Mouse (Mus musculus) heart, embryonic 14.5 days (tissue): ENCODE data around the gene Dcaf15. TPM values are rescaled to one million over a fixed set of nuclear protein-coding genes. Genes with fewer than 3 reads are reported as not detected.

Experiments used
- ATAC-seq: fragments of 200-750 bp; cut with Nextera tagmentation; 2 replicates; pipeline ENCODE4 v1.8.0; 2017; ENCODE audit warnings: low read depth, moderate TSS enrichment; ENCODE audit not compliant: insufficient number of reproducible peaks, insufficient read depth, low FRiP score
- H3K27ac ChIP-seq, 2 experiments: fragments of 200-500 bp in 1 of 2; fragments of 300-500 bp in 1 of 2; sonication (generic) in 1 of 2; replicated peaks in 1 of 2; 2 replicates each; pipeline ENCODE4 v1.5.1; 2012 to 2014; ENCODE audit warnings: low read depth in 2 of 2, low read length in 2 of 2, control low read depth in 1 of 2, mild to moderate bottlenecking in 1 of 2, mixed read lengths in 1 of 2; ENCODE audit not compliant: control insufficient read depth in 1 of 2, insufficient read depth in 1 of 2
- H3K27me3 ChIP-seq: fragments of 300-500 bp; sonication (generic); 2 replicates; pipeline ENCODE4 v1.6.1; 2014; ENCODE audit warnings: mild to moderate bottlenecking, low read length, control low read depth; ENCODE audit not compliant: control insufficient read depth, insufficient read depth
- H3K36me3 ChIP-seq: fragments of 300-500 bp; sonication (generic); 2 replicates; pipeline ENCODE4 v1.6.1; 2014; ENCODE audit warnings: mild to moderate bottlenecking, control low read depth, low read length, mixed read lengths; ENCODE audit not compliant: control insufficient read depth, insufficient read depth
- H3K4me1 ChIP-seq, 2 experiments: fragments of 200-500 bp in 1 of 2; fragments of 300-500 bp in 1 of 2; sonication (generic) in 1 of 2; 2 replicates each; pipeline ENCODE4 v1.6.1; 2012 to 2014; ENCODE audit warnings: low read length in 2 of 2, control low read depth in 1 of 2, mixed read lengths in 1 of 2; ENCODE audit not compliant: control insufficient read depth in 2 of 2, insufficient read depth in 2 of 2
- H3K4me2 ChIP-seq: fragments of 300-500 bp; sonication (generic); 2 replicates; pipeline ENCODE4 v1.6.1; 2014; ENCODE audit warnings: mild to moderate bottlenecking, low read length
- H3K4me3 ChIP-seq, 2 experiments: fragments of 200-500 bp in 1 of 2; fragments of 300-500 bp in 1 of 2; sonication (generic) in 1 of 2; 2 replicates each; pipeline ENCODE4 v1.5.1; 2012 to 2014; ENCODE audit warnings: low read length in 2 of 2, mild to moderate bottlenecking in 2 of 2, control low read depth in 1 of 2, low read depth in 1 of 2, moderate library complexity in 1 of 2; ENCODE audit not compliant: control insufficient read depth in 1 of 2, insufficient read depth in 1 of 2
- H3K9ac ChIP-seq: fragments of 300-500 bp; sonication (generic); 2 replicates; pipeline ENCODE4 v1.6.1; 2014; ENCODE audit warnings: mild to moderate bottlenecking, low read length
- H3K9me3 ChIP-seq: fragments of 300-500 bp; sonication (generic); 2 replicates; pipeline ENCODE4 v1.6.1; 2016; ENCODE audit warnings: low read length, control low read depth; ENCODE audit not compliant: control insufficient read depth
- WGBS: fragments of 180-500 bp; shearing (Covaris S2); extraction: QIAGEN DNeasy Blood & Tissue Kit; methylation state at CpG from one replicate; pipeline ENCODE4 v1.1.7; 2014; 5-methylcytosine and 5-hydroxymethylcytosine counted together
- polyA plus RNA-seq: library from polyadenylated mRNA; unstranded; fragments of >200 nt; fragmentation: Nextera tagmentation; extraction: Ambion mirVana; gene quantifications from 2 replicates; pipeline ENCODE4 v1.2.1, GENCODE M21; 2014

Dcaf15 gene
- polyA plus RNA-seq, 1 experiment from 2014 or later = 6.4 TPM

GRCm38 (mm10) chr8:84115646-84116045 lies 11.1 kb upstream of the Dcaf15 start:
- H3K36me3 ChIP-seq = no peaks in the 10 kb centered on the region
- H3K4me2 ChIP-seq = no peak overlapping the region
- no peaks in the 10 kb centered on the region for H3K4me1 ChIP-seq
- H3K27me3 ChIP-seq = no peaks in the 10 kb centered on the region
- no peak overlapping the region for H3K4me3 ChIP-seq
- no peak overlapping the region for H3K27ac ChIP-seq
- 84% methylated on average over 6 of the region's 6 CpGs for WGBS
- H3K9ac ChIP-seq = no peak overlapping the region
- no peaks in the 10 kb centered on the region for H3K9me3 ChIP-seq
- ATAC-seq = no peak

- Histone ChIP-seq H3K4me2 (no peak overlapping the region), H3K4me3 (no peak overlapping the region), H3K27me3 (no peaks in the 10 kb centered on the region), H3K36me3 (peaks cover 10% of the 10 kb centered on the region), H3K9me3 (no peaks in the 10 kb centered on the region), H3K9ac (no peak overlapping the region), H3K27ac (no peak overlapping the region), H3K4me1 (peaks cover 8 to 18% of the 10 kb centered on the region in 2 experiments)
- no peak for ATAC-seq
- 78% methylated on average over 3 of the region's 6 CpGs for WGBS
Observed at GRCm38 (mm10) chr8:84106216-84107040, 1.9 kb upstream of the Dcaf15 start.

GRCm38 (mm10) chr8:84105676-84106075 lies 1.1 kb upstream of the Dcaf15 start:
- Histone ChIP-seq H3K27ac (no peak overlapping the region), H3K36me3 (peaks cover 15% of the 10 kb centered on the region), H3K9ac (no peak overlapping the region), H3K27me3 (no peaks in the 10 kb centered on the region), H3K9me3 (no peaks in the 10 kb centered on the region), H3K4me3 (no peak overlapping the region), H3K4me2 (no peak overlapping the region), H3K4me1 (peaks cover 8 to 18% of the 10 kb centered on the region in 2 experiments)
- 83% methylated on average over 2 of the region's 2 CpGs for WGBS
- no peak for ATAC-seq

GRCm38 (mm10) chr8:84104221-84104620 lies 347 bp downstream of the Dcaf15 start:
- Histone ChIP-seq H3K36me3 (peaks cover 27% of the 10 kb centered on the region), H3K9me3 (no peaks in the 10 kb centered on the region), H3K4me2 (peak overlapping the region; percentile 81), H3K27ac (peak overlapping the region in 1 of 2 experiments; percentile 83; a peak in 2 of 4 replicates), H3K4me3 (peak overlapping the region; percentile 52 to 73), H3K27me3 (no peaks in the 10 kb centered on the region), H3K4me1 (peaks cover 8 to 18% of the 10 kb centered on the region in 2 experiments), H3K9ac (peak overlapping the region; percentile 83)
- ATAC-seq = peak; percentile 70
- WGBS = under 1% methylated on average over 26 of the region's 29 CpGs

GRCm38 (mm10) chr8:84103601-84104000 lies 967 bp downstream of the Dcaf15 start:
- peak overlapping the region; percentile 83 for H3K9ac ChIP-seq
- peaks cover 8 to 18% of the 10 kb centered on the region in 2 experiments for H3K4me1 ChIP-seq
- 47% methylated on average over 3 of the region's 3 CpGs for WGBS
- H3K27me3 ChIP-seq = no peaks in the 10 kb centered on the region
- H3K36me3 ChIP-seq = peaks cover 33% of the 10 kb centered on the region
- peak overlapping the region; percentile 52 to 73 for H3K4me3 ChIP-seq
- peak overlapping the region in 1 of 2 experiments; percentile 83; a peak in 1 of 4 replicates for H3K27ac ChIP-seq
- ATAC-seq = no peak
- H3K9me3 ChIP-seq = no peaks in the 10 kb centered on the region
- peak overlapping the region; percentile 81 for H3K4me2 ChIP-seq

- H3K4me2 ChIP-seq = no peak overlapping the region
- peaks cover 8 to 18% of the 10 kb centered on the region in 2 experiments for H3K4me1 ChIP-seq
- H3K9ac ChIP-seq = no peak overlapping the region
- H3K36me3 ChIP-seq = peaks cover 52% of the 10 kb centered on the region
- no peaks in the 10 kb centered on the region for H3K27me3 ChIP-seq
- no peak overlapping the region for H3K4me3 ChIP-seq
- no peak overlapping the region for H3K27ac ChIP-seq
- 90% methylated on average over 25 of the region's 25 CpGs for WGBS
- no peak for ATAC-seq
- H3K9me3 ChIP-seq = no peaks in the 10 kb centered on the region
Observed at GRCm38 (mm10) chr8:84101476-84102270, 2.9 kb downstream of the Dcaf15 start.

GRCm38 (mm10) chr8:84098376-84098775 lies 6.2 kb downstream of the Dcaf15 start:
- Histone ChIP-seq H3K27ac (no peak overlapping the region), H3K27me3 (no peaks in the 10 kb centered on the region), H3K4me1 (peaks cover 0 to 8% of the 10 kb centered on the region in 2 experiments; a peak in 2 of 4 replicates), H3K4me3 (no peak overlapping the region), H3K9ac (no peak overlapping the region), H3K36me3 (peaks cover 83% of the 10 kb centered on the region), H3K9me3 (no peaks in the 10 kb centered on the region), H3K4me2 (no peak overlapping the region)
- no peak for ATAC-seq
- WGBS = 96% methylated on average over 7 of the region's 7 CpGs
